Mouse (Mus musculus) forebrain, embryonic 13.5 days (tissue): ENCODE data around the gene Pus10. TPM values are rescaled to one million over a fixed set of nuclear protein-coding genes. Genes with fewer than 3 reads are reported as not detected.

ENCODE experiments used
- ATAC-seq: fragments of 200-750 bp; cut with Nextera tagmentation; 2 replicates; pipeline ENCODE4 v1.8.0; 2017
- H3K27ac ChIP-seq: fragments of 300-500 bp; sonication (generic); 2 replicates; pipeline ENCODE4 v1.5.1; 2015; ENCODE audit warnings: inconsistent platforms, mild to moderate bottlenecking, moderate library complexity
- H3K27me3 ChIP-seq: fragments of 300-500 bp; sonication (generic); 2 replicates; pipeline ENCODE4 v1.6.1; 2015; ENCODE audit warnings: mild to moderate bottlenecking, inconsistent platforms
- H3K36me3 ChIP-seq: fragments of 300-500 bp; sonication (generic); 2 replicates; pipeline ENCODE4 v1.6.1; 2015; ENCODE audit warnings: mild to moderate bottlenecking, inconsistent platforms; ENCODE audit not compliant: poor library complexity, severe bottlenecking
- H3K4me1 ChIP-seq: fragments of 300-500 bp; sonication (generic); 2 replicates; pipeline ENCODE4 v1.6.1; 2015; ENCODE audit warnings: inconsistent platforms
- H3K4me2 ChIP-seq: fragments of 300-500 bp; sonication (generic); 2 replicates; pipeline ENCODE4 v1.6.1; 2015; ENCODE audit warnings: inconsistent platforms, mild to moderate bottlenecking, moderate library complexity
- H3K4me3 ChIP-seq: fragments of 300-500 bp; sonication (generic); 2 replicates; pipeline ENCODE4 v1.5.1; 2015; ENCODE audit warnings: mild to moderate bottlenecking, inconsistent platforms
- H3K9ac ChIP-seq: fragments of 300-500 bp; sonication (generic); 2 replicates; pipeline ENCODE4 v1.6.1; 2015; ENCODE audit warnings: mild to moderate bottlenecking, inconsistent platforms
- H3K9me3 ChIP-seq: fragments of 300-500 bp; sonication (generic); replicated peaks from 2 replicates; pipeline ENCODE4 v1.6.1; 2016; ENCODE audit warnings: inconsistent platforms
- WGBS: fragments of 180-500 bp; shearing (Covaris S2); methylation state at CpG from one replicate; pipeline ENCODE4 v1.1.7; 2015; 5-methylcytosine and 5-hydroxymethylcytosine counted together
- polyA plus RNA-seq: library from polyadenylated mRNA; unstranded; fragments of >200 nt; fragmentation: Nextera tagmentation; extraction: Ambion mirVana; gene quantifications from 2 replicates; pipeline ENCODE4 v1.2.1, GENCODE M21; 2015

Gene Pus10
- polyA plus RNA-seq, 1 experiment from 2014 or later: 16.4 TPM

DNA sequence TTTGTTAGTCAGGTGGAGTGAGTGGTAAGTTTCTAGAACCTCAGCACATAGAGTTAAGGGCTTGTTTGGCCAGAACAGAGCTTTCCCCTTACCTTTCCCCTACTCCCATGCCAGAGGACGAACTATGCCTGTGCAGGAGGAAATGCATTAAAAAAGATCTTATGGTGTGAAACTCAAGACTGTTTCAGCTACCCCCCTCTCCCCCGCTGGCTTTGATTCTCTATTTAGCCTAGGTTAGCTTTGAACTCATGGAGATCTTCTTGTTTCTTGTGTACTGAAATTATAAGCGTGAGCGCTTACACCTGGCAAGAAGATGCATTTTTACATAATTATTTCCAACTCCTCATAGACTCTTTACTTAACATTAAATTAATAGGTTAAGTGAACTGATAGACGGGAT lies 1.1 kb downstream of the Pus10 start:
- peaks cover 23% of the 10 kb centered on the region for H3K4me1 ChIP-seq
- H3K27me3 ChIP-seq: no peaks in the 10 kb centered on the region
- H3K9ac ChIP-seq: peak overlapping the region; percentile 78
- peak overlapping the region; percentile 75 for H3K4me2 ChIP-seq
- peaks cover 3% of the 10 kb centered on the region; the same call in 1 of the 2 replicates for H3K36me3 ChIP-seq
- peak overlapping the region; percentile 91 for H3K4me3 ChIP-seq
- ATAC-seq: no peak
- WGBS: 8% methylated on average over 5 of the region's 5 CpGs
- H3K27ac ChIP-seq: peak overlapping the region; percentile 93
- no peaks in the 10 kb centered on the region for H3K9me3 ChIP-seq

DNA sequence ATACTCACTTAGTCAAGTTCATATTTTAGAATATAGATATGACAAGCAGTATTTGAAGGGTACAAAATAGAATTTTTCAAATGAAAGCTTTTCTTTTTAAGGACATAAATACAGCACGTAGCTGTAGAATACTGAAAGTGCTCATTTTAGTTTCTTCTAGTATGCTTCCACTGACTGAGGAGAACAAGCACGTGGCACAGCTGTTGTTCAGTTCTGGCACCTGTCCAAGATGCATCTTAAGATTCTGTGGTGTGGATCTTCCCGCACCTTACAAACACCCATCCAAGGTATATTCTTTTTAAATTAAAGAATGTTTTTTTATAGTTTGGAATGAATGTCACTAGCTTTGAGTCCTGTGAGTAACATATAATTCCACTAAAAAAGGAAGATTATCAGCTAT lies 1.7 kb downstream of the Pus10 start:
- Histone ChIP-seq H3K27ac (no peak overlapping the region), H3K9me3 (no peaks in the 10 kb centered on the region), H3K4me1 (peaks cover 23% of the 10 kb centered on the region), H3K27me3 (no peaks in the 10 kb centered on the region), H3K9ac (peak overlapping the region; percentile 78; the same call in 1 of the 2 replicates), H3K4me2 (peak overlapping the region; percentile 75), H3K4me3 (peak overlapping the region; percentile 91), H3K36me3 (peaks cover 7% of the 10 kb centered on the region; the same call in 1 of the 2 replicates)
- WGBS: 19% methylated on average over 3 of the region's 3 CpGs
- ATAC-seq: no peak

DNA sequence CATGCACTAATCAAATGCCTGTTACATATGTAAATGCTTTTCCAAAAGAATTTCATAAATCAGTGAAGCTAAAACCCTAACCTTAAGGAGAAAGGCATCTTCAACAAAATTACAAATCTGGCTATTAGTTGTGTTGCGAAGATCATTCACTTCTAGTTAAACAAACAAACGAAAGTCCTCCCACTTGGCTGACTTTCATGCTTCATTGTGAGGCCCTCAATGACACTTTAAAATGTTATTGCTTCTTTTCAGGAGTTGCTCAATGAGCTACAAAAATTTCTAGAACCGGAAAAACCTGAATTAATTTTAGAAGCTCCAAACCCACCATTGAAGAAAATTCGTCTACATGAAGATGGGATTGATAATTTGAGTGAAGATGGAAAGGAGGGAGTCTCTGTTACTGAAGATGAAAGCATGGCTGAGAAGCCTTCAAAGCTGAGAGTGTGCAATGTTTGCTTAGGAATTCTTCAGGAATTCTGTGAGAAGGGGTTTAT lies 6.8 kb downstream of the Pus10 start:
- H3K4me2 ChIP-seq: no peak overlapping the region
- no peaks in the 10 kb centered on the region for H3K9me3 ChIP-seq
- WGBS: 87% methylated on average over 4 of the region's 4 CpGs
- H3K27me3 ChIP-seq: no peaks in the 10 kb centered on the region
- H3K4me1 ChIP-seq: peaks cover 3% of the 10 kb centered on the region; the same call in 1 of the 2 replicates
- H3K27ac ChIP-seq: no peak overlapping the region
- no peak overlapping the region for H3K4me3 ChIP-seq
- ATAC-seq: no peak
- no peak overlapping the region for H3K9ac ChIP-seq
- H3K36me3 ChIP-seq: peaks cover 54% of the 10 kb centered on the region

DNA sequence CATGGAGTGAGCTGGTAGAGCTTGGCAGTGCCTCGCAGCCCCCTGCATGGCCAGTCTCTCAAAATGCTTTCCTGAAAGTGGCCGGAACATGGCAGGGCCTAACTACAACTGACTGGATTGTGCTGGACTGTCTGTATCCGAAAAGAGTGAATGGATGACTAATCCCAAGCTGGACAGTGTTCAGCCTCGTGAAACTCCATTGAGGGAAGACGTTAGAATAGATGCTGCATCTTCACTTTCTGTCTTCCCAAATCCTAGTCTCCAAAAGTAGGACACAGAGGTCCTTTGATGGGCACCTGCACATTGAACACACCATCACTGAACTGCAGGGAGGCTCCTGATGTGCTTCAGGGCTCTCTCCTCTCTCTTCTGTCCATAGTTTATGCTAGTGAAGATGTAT lies 10.6 kb downstream of the Pus10 start:
- no peak overlapping the region for H3K9ac ChIP-seq
- H3K27me3 ChIP-seq: no peaks in the 10 kb centered on the region
- H3K4me1 ChIP-seq: no peaks in the 10 kb centered on the region
- H3K4me2 ChIP-seq: no peak overlapping the region
- H3K9me3 ChIP-seq: no peaks in the 10 kb centered on the region
- no peak for ATAC-seq
- peaks cover 81% of the 10 kb centered on the region for H3K36me3 ChIP-seq
- no peak overlapping the region for H3K27ac ChIP-seq
- WGBS: 94% methylated on average over 5 of the region's 5 CpGs
- no peak overlapping the region for H3K4me3 ChIP-seq

DNA sequence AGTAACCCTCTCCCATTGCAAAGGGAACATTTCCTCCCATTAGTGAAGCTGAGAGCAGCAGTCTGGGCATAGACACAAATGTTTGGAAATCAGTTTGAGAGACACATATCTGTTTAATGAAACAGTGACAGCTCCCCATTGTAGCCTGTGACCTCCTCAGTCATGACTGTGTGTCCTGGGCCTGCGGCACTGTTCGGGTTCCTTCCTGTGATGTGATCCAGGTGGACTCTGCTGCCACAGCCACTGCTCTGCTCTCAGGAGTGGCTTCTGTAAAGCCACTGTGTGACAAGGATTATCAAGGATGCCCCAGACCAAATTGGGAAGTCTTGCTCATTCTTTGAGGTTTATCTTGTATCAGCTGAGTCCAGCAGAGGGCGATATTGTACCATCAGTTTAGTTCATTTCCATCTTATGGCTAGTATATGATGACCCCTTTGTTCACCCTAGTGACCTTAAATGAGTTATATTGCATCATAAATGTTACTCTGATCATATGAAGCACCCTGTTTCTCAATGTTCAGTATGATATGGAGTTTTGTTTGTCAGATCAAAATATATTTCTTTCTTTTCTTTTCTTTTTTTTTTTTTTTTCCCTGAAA lies 13.7 kb downstream of the Pus10 start:
- Histone ChIP-seq H3K36me3 (peaks cover 83% of the 10 kb centered on the region), H3K9ac (no peak overlapping the region), H3K4me2 (no peak overlapping the region), H3K4me1 (no peaks in the 10 kb centered on the region), H3K27ac (no peak overlapping the region), H3K9me3 (no peaks in the 10 kb centered on the region), H3K4me3 (no peak overlapping the region), H3K27me3 (no peaks in the 10 kb centered on the region)
- 56% methylated on average over 3 of the region's 3 CpGs for WGBS
- ATAC-seq: peak; percentile 45; the same call in 1 of the 2 replicates

DNA sequence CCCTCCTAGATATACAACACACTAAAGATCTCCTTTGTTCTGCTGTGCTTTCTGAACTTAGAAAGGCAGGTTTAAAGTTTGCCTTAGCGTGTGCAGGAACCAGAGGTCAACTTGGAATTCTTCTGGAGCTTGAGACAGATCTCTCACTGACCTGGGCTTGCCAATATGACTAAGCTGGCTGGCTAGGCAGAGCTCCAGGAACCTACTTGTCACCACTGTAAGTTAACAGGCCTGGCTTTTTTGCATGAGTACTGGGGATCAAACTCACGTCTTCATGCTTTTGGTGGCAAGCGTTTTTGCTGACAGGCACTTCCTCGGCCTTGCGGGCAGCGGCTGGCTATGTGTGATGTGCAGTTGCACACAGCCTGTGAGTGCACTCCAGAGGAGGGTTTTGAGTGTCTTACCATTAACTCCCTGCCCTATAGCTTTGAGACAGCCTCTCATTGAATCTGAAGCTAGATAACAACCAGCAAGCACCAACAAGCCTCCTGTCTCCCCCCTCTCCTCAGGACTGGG lies 15.0 kb downstream of the Pus10 start:
- no peak for ATAC-seq
- Histone ChIP-seq H3K9ac (no peak overlapping the region), H3K27ac (no peak overlapping the region), H3K4me3 (no peak overlapping the region), H3K27me3 (no peaks in the 10 kb centered on the region), H3K4me2 (no peak overlapping the region), H3K4me1 (no peaks in the 10 kb centered on the region), H3K9me3 (no peaks in the 10 kb centered on the region), H3K36me3 (peaks cover 69% of the 10 kb centered on the region)
- 88% methylated on average over 6 of the region's 6 CpGs for WGBS

DNA sequence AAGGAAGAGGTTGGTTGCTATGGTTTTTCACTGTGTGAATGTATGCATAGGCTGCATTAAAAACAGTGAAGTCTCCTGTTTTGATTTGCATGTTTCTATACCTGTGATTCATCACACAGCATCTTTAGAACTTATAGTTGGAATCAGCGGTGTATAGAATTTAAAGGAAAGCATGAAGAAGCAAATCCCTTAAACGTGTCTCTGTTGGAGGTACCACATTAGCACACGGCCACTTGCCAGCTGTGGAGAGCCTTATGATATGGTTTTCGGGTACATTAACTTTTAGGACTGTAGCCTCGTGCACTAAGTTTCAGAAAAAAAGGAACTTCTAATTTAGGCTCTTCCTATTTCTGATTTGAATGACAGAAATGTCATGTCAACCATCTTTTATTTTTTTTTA lies 17.1 kb downstream of the Pus10 start:
- H3K27me3 ChIP-seq: no peaks in the 10 kb centered on the region
- 88% methylated on average over 5 of the region's 5 CpGs for WGBS
- no peak overlapping the region for H3K4me3 ChIP-seq
- H3K36me3 ChIP-seq: peaks cover 56% of the 10 kb centered on the region
- no peak overlapping the region for H3K9ac ChIP-seq
- no peaks in the 10 kb centered on the region for H3K9me3 ChIP-seq
- no peaks in the 10 kb centered on the region for H3K4me1 ChIP-seq
- ATAC-seq: no peak
- H3K4me2 ChIP-seq: no peak overlapping the region
- H3K27ac ChIP-seq: no peak overlapping the region

DNA sequence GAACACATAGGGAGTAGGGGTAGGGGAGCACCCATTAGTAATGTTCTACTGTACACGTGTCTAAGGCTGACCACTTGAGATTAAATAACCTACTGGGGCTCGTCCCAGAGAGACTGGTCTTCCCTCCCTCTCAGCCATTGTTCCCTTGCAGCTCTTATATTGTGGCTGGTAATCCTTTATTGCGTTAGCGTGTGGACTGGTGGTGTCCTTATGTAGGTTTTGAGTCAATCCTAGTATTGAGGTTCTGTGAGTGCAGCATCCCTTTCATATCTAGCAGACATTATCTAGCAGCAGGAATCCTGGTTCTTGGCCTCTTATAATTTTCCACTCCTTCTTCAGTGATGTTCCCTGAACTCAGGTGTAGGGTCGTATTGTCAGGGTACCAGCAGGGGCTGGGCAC lies 21.2 kb downstream of the Pus10 start:
- WGBS: 84% methylated on average over 5 of the region's 5 CpGs
- H3K36me3 ChIP-seq: peaks cover 29% of the 10 kb centered on the region
- H3K4me1 ChIP-seq: no peaks in the 10 kb centered on the region
- H3K27ac ChIP-seq: no peak overlapping the region
- no peak overlapping the region for H3K9ac ChIP-seq
- no peak overlapping the region for H3K4me3 ChIP-seq
- no peak overlapping the region for H3K4me2 ChIP-seq
- no peak for ATAC-seq
- no peaks in the 10 kb centered on the region for H3K9me3 ChIP-seq
- no peaks in the 10 kb centered on the region for H3K27me3 ChIP-seq

DNA sequence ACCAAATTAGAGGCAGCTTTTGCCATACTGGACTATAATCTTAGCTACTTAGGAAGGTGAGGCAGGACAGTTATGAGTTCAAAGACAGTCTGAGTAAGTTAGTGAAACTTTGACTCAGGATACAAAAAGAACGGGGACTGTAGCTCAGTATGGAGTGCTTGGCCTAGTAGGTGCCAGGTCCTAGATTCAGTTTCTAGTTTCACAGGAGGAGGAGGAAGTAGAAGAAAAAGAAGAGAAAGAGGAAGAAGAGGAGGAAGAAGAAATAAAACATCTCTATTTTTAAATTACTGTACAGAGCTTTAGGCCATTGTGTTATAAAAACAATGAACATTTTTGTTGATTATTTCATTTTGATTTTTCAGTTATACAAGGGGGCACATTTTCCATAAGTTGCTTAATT lies 22.6 kb downstream of the Pus10 start:
- no peak for ATAC-seq
- H3K36me3 ChIP-seq: peaks cover 18% of the 10 kb centered on the region
- no peaks in the 10 kb centered on the region for H3K27me3 ChIP-seq
- H3K4me1 ChIP-seq: no peaks in the 10 kb centered on the region
- H3K9ac ChIP-seq: no peak overlapping the region
- no peak overlapping the region for H3K27ac ChIP-seq
- 84% methylated on average over 1 of the region's 1 CpGs for whole genome bisulfite sequencing
- no peak overlapping the region for H3K4me2 ChIP-seq
- no peak overlapping the region for H3K4me3 ChIP-seq
- no peaks in the 10 kb centered on the region for H3K9me3 ChIP-seq

DNA sequence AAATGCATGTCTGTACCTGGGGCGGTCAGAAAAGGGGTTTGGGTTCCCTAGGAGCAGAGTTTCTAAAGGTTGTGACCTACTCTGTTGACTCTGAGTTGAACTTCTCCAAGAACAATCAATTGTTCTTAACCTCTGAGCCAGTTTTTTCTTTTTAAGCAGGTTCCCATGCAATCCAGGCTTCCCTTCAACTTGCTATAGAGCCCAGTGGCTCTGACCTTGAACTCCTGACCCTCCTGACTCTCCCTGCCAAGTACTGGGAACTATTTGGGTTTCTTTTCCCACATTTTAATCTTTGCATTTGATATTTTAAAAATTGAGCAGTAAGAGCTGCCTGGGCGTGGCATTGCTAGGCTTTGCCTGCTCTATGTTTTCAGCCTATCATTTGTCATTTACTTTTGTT lies 27.8 kb downstream of the Pus10 start:
- no peaks in the 10 kb centered on the region for H3K9me3 ChIP-seq
- no peak overlapping the region for H3K27ac ChIP-seq
- H3K4me2 ChIP-seq: no peak overlapping the region
- ATAC-seq: no peak
- H3K9ac ChIP-seq: no peak overlapping the region
- H3K27me3 ChIP-seq: no peaks in the 10 kb centered on the region
- WGBS: 94% methylated on average over 2 of the region's 2 CpGs
- no peak overlapping the region for H3K4me3 ChIP-seq
- H3K4me1 ChIP-seq: no peaks in the 10 kb centered on the region
- H3K36me3 ChIP-seq: peaks cover 11% of the 10 kb centered on the region; the same call in 1 of the 2 replicates

DNA sequence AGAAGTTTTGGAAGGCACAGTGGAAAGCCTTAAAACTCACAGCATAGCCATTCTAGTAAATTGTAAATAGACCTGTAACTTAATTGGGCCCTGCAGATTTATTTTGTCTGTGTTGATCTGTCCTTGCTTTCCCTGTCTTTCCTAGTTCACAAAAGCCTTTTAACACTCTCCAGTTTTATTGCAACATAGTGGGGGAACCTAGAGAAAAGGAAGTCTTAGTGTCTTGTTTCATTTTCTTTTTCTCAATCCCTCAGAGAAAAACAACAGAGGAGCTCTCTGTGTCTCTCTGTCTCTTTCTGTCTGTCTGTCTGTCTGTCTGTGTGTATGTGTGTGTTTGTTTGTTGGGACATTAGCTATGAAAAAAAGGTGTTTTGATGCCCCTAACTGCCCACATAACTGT lies 30.4 kb downstream of the Pus10 start:
- no peak overlapping the region for H3K4me3 ChIP-seq
- no peak for ATAC-seq
- H3K4me1 ChIP-seq: peaks cover 4% of the 10 kb centered on the region; the same call in 1 of the 2 replicates
- no peak overlapping the region for H3K27ac ChIP-seq
- H3K36me3 ChIP-seq: peaks cover 7% of the 10 kb centered on the region; the same call in 1 of the 2 replicates
- H3K9ac ChIP-seq: no peak overlapping the region
- H3K4me2 ChIP-seq: no peak overlapping the region
- no peaks in the 10 kb centered on the region for H3K27me3 ChIP-seq
- H3K9me3 ChIP-seq: no peaks in the 10 kb centered on the region

DNA sequence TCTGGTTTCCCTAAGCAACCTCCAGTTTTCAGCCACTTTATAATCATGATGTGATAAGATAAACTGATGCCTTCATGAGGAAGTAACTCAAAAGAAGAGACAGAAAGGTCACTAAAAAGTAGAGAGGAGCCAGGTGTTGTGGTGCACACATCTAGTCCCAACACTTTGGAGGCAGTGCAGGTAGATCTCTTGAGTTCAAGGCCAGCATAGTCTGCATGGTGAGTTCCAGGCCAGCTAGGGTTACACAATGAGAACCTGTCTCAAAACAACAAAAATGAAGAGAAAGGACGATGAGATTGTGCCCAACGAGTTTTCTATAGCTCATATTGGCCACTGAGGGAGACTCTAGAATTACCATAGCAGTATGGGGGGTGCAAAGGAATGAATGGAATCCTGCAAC lies 33.1 kb downstream of the Pus10 start:
- no peak for ATAC-seq
- no peaks in the 10 kb centered on the region for H3K27me3 ChIP-seq
- no peak overlapping the region for H3K27ac ChIP-seq
- 71% methylated on average over 2 of the region's 2 CpGs for WGBS
- H3K4me2 ChIP-seq: no peak overlapping the region
- no peak overlapping the region for H3K9ac ChIP-seq
- no peak overlapping the region for H3K4me3 ChIP-seq
- peaks cover 4% of the 10 kb centered on the region; the same call in 1 of the 2 replicates for H3K4me1 ChIP-seq
- H3K9me3 ChIP-seq: no peaks in the 10 kb centered on the region
- peaks cover 11% of the 10 kb centered on the region; the same call in 1 of the 2 replicates for H3K36me3 ChIP-seq
